Mouse (Mus musculus): ENCODE measurements around the gene C4b.
"Not testable (repeated sequence)": the region's sequence is repeated elsewhere in the genome, so short reads cannot be mapped to it uniquely, and the experiment has no call there.

DNA sequence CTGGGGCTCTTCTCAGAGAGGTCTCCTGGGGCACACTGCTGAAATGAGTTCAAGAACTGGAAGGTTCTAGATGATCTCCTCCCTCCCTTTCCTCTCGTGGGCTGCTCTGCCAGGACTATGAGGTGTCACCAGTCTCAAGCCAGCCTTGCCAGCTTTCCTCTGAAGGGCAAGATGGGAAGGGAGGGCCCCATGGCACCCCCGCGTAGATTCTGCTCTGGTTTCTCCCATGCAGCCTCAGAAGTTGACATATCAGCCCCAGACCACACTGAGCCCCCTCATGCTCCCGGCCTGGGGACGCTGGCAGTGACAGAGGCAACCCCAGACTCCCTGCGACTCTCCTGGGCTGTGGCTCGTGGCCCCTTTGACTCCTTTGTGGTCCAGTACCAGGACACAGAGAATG is 28.2 kb downstream of the C4b start:
- not testable (repeated sequence) for TF ChIP-seq MAFK (IDR thresholded peaks at IDR 0.05; ENCODE audit: borderline replicate concordance, low read depth, low read length); CHD2 (IDR thresholded peaks at IDR 0.05; ENCODE audit: low read length); CTCF (IDR thresholded peaks at IDR 0.05 in 2 of 3, conservative IDR thresholded peaks at IDR 0.05 in 1 of 3; ENCODE audit: control insufficient read depth in 1 of 3, insufficient read depth in 1 of 3, low read depth in 2 of 3, low read length in 3 of 3, poor library complexity in 1 of 3, severe bottlenecking in 1 of 3); RCOR1 (IDR thresholded peaks at IDR 0.05; ENCODE audit: low read depth, low read length); EP300 (IDR thresholded peaks at IDR 0.05; ENCODE audit: low read depth in 1 of 2, low read length in 2 of 2); JUND (IDR thresholded peaks at IDR 0.05; ENCODE audit: low read depth, low read length); POLR2A (IDR thresholded peaks at IDR 0.05; ENCODE audit: control insufficient read depth in 1 of 2, insufficient read depth in 1 of 2, low read depth in 1 of 2, low read length in 2 of 2, poor library complexity in 1 of 2); ZNF384 (IDR thresholded peaks at IDR 0.05; ENCODE audit: low read depth, low read length); ZKSCAN1 (IDR thresholded peaks at IDR 0.05; ENCODE audit: low read depth, low read length)

Measured in MEL (cell line).